34 mouse cellular contexts compared by ENCODE assay signal in genomic region chr2:152543478-152543877, GRCm38 (mm10). TPM values are rescaled to one million over a fixed set of nuclear protein-coding genes. Genes with fewer than 3 reads are reported as not detected.
DNase-seq lines count a peak whose midpoint lies in the region; ATAC-seq lines count a peak whose summit lies in the region.
"Had no signal": no experiment of that assay in that cellular context is flagged by ENCODE, and none has a peak within 500 bp of the region (broad histone marks: within the 10 kb centered on the region; RNA-seq: fewer than 3 reads in every experiment).

No protein-coding gene starts in this region.

- H3K4me3 ChIP-seq in intestine, embryonic 15.5 days (replicated peaks) = no peak overlapping the region
- H3K4me3 ChIP-seq: embryonic facial prominence, embryonic 13.5 days; erythroblast, embryonic 14.5 days; forebrain, embryonic 12.5 days; heart, embryonic 15.5 days; midbrain, embryonic 12.5 days; neural tube, embryonic 15.5 days; stomach, embryonic 15.5 days had no signal

- peak; percentile 44 for ATAC-seq in intestine, embryonic 15.5 days
- ATAC-seq: hindbrain, postnatal 0 days; liver, postnatal 0 days; Patski had no signal

- WGBS in intestine, embryonic 15.5 days = 52% methylated on average over 4 of the region's 4 CpGs

- no peaks in the 10 kb centered on the region for H3K27me3 ChIP-seq in intestine, embryonic 15.5 days (replicated peaks)
- H3K27me3 ChIP-seq: embryonic facial prominence, embryonic 13.5 days; forebrain, embryonic 12.5 days; heart, embryonic 15.5 days; midbrain, embryonic 12.5 days; neural tube, embryonic 15.5 days; Patski; stomach, embryonic 15.5 days had no signal

- intact Hi-C loops in left cerebral cortex, postnatal 36 days (cut with DNase I) = loop anchor here (5.0 kb wide), 1 partner anchor 91 kb away; no protein-coding TSS in a partner anchor

- DNase-seq in lung, postnatal 10 days = peak; percentile 5
- no peak for DNase-seq in lung, adult 18-20 months
- peak; percentile 66 to 83 for DNase-seq in kidney, adult 8-10 months
- peak; percentile 60 for DNase-seq in kidney, postnatal 14 days
- DNase-seq in cerebellum, postnatal 36 days = no peak
- DNase-seq in embryo, embryonic 10 days (ENCODE audit: low spot score) = no peak
- DNase-seq in left cerebral cortex, postnatal 36 days (ENCODE audit: low spot score in 2 of 2) = no peak
- DNase-seq: adrenal gland, adult 8-10 months; cerebellum, adult 18-20 months; cerebellum, postnatal 14 days; embryo, embryonic 11 days; layer of hippocampus, adult 9-11 months; liver, postnatal 0 days; thymus, adult 2 months; thymus, postnatal 4 days had no signal

- H3K27ac ChIP-seq in intestine, embryonic 15.5 days = no peak overlapping the region
- H3K27ac ChIP-seq: embryonic facial prominence, embryonic 13.5 days; forebrain, embryonic 12.5 days; heart, embryonic 15.5 days; hindbrain, postnatal 0 days; midbrain, embryonic 12.5 days; neural tube, embryonic 15.5 days; stomach, embryonic 15.5 days had no signal

- no peak overlapping the region for H3K4me2 ChIP-seq in intestine, embryonic 15.5 days (replicated peaks)
- H3K4me2 ChIP-seq: embryonic facial prominence, embryonic 13.5 days; forebrain, embryonic 12.5 days; heart, embryonic 15.5 days; midbrain, embryonic 12.5 days; neural tube, embryonic 15.5 days; stomach, embryonic 15.5 days had no signal

- no peaks in the 10 kb centered on the region for H3K4me1 ChIP-seq in intestine, embryonic 15.5 days (replicated peaks)
- H3K4me1 ChIP-seq: embryonic facial prominence, embryonic 13.5 days; forebrain, embryonic 12.5 days; midbrain, embryonic 12.5 days; neural tube, embryonic 15.5 days; stomach, embryonic 15.5 days had no signal

- no peaks in the 10 kb centered on the region for H3K36me3 ChIP-seq in intestine, embryonic 15.5 days
- H3K36me3 ChIP-seq: embryonic facial prominence, embryonic 13.5 days; forebrain, embryonic 12.5 days; heart, embryonic 15.5 days; midbrain, embryonic 12.5 days; neural tube, embryonic 15.5 days; stomach, embryonic 15.5 days had no signal

- no peaks in the 10 kb centered on the region for H3K9me3 ChIP-seq in intestine, embryonic 15.5 days
- H3K9me3 ChIP-seq: forebrain, embryonic 12.5 days; heart, embryonic 15.5 days; midbrain, embryonic 12.5 days; neural tube, embryonic 15.5 days; stomach, embryonic 15.5 days had no signal

- H3K9ac ChIP-seq in intestine, embryonic 15.5 days = no peak overlapping the region
- H3K9ac ChIP-seq: embryonic facial prominence, embryonic 13.5 days; forebrain, embryonic 12.5 days; heart, embryonic 15.5 days; liver, postnatal 0 days; midbrain, embryonic 12.5 days; neural tube, embryonic 15.5 days; stomach, embryonic 15.5 days had no signal

RNA-seq across cellular contexts. Expression of gene Defb29, which starts 3.6 kb away (rescaled TPM):
- polyA plus RNA-seq in intestine, embryonic 15.5 days (2015; fragmentation: Nextera tagmentation; extraction: Ambion mirVana) = not detected in 2 replicates
- total RNA-seq in left cerebral cortex, postnatal 36 days (2021) = not detected
- total RNA-seq: adrenal gland, adult 8-10 months; ES-E14; gastrocnemius, adult 8-10 months; hematopoietic stem cell, adult 5-6 weeks; hindbrain, postnatal 0 days; left cerebral cortex, adult 8-10 months; liver, adult 2 months; megakaryocyte, adult 5-6 weeks had no signal
- polyA plus RNA-seq: embryonic facial prominence, embryonic 13.5 days; erythroblast, embryonic 14.5 days; forebrain, embryonic 12.5 days; frontal cortex, adult 2 months; heart, embryonic 15.5 days; hindbrain, postnatal 0 days; large intestine, adult 2 months; limb, embryonic 11.5 days; liver, adult 2 months; liver, postnatal 0 days; midbrain, embryonic 12.5 days; neural tube, embryonic 15.5 days; stomach, embryonic 15.5 days; thymus, adult 2 months had no signal

RNA-seq across cellular contexts. Expression of gene Defb28, which starts 25.4 kb away (rescaled TPM):
- not detected in 2 replicates for polyA plus RNA-seq in intestine, embryonic 15.5 days (2015; fragmentation: Nextera tagmentation; extraction: Ambion mirVana)
- total RNA-seq in left cerebral cortex, postnatal 36 days (2021) = not detected
- total RNA-seq: adrenal gland, adult 8-10 months; ES-E14; gastrocnemius, adult 8-10 months; hematopoietic stem cell, adult 5-6 weeks; hindbrain, postnatal 0 days; left cerebral cortex, adult 8-10 months; liver, adult 2 months; megakaryocyte, adult 5-6 weeks had no signal
- polyA plus RNA-seq: embryonic facial prominence, embryonic 13.5 days; erythroblast, embryonic 14.5 days; forebrain, embryonic 12.5 days; frontal cortex, adult 2 months; heart, embryonic 15.5 days; hindbrain, postnatal 0 days; large intestine, adult 2 months; limb, embryonic 11.5 days; liver, adult 2 months; liver, postnatal 0 days; midbrain, embryonic 12.5 days; neural tube, embryonic 15.5 days; stomach, embryonic 15.5 days; thymus, adult 2 months had no signal

RNA-seq across cellular contexts. Expression of gene Gm17416, which starts 25.7 kb away (rescaled TPM):
- polyA plus RNA-seq in intestine, embryonic 15.5 days (2015; fragmentation: Nextera tagmentation; extraction: Ambion mirVana) = not detected in 2 replicates
- total RNA-seq in left cerebral cortex, postnatal 36 days (2021) = not detected
- total RNA-seq: adrenal gland, adult 8-10 months; ES-E14; gastrocnemius, adult 8-10 months; hematopoietic stem cell, adult 5-6 weeks; hindbrain, postnatal 0 days; left cerebral cortex, adult 8-10 months; liver, adult 2 months; megakaryocyte, adult 5-6 weeks had no signal
- polyA plus RNA-seq: embryonic facial prominence, embryonic 13.5 days; erythroblast, embryonic 14.5 days; forebrain, embryonic 12.5 days; frontal cortex, adult 2 months; heart, embryonic 15.5 days; hindbrain, postnatal 0 days; large intestine, adult 2 months; limb, embryonic 11.5 days; liver, adult 2 months; liver, postnatal 0 days; midbrain, embryonic 12.5 days; neural tube, embryonic 15.5 days; stomach, embryonic 15.5 days; thymus, adult 2 months had no signal

RNA-seq across cellular contexts. Expression of gene Defb21, which starts 29.1 kb away (rescaled TPM):
- polyA plus RNA-seq in intestine, embryonic 15.5 days (2015; fragmentation: Nextera tagmentation; extraction: Ambion mirVana) = not detected in 2 replicates
- not detected for total RNA-seq in left cerebral cortex, postnatal 36 days (2021)
- total RNA-seq: adrenal gland, adult 8-10 months; ES-E14; gastrocnemius, adult 8-10 months; hematopoietic stem cell, adult 5-6 weeks; hindbrain, postnatal 0 days; left cerebral cortex, adult 8-10 months; liver, adult 2 months; megakaryocyte, adult 5-6 weeks had no signal
- polyA plus RNA-seq: embryonic facial prominence, embryonic 13.5 days; erythroblast, embryonic 14.5 days; forebrain, embryonic 12.5 days; frontal cortex, adult 2 months; heart, embryonic 15.5 days; hindbrain, postnatal 0 days; large intestine, adult 2 months; limb, embryonic 11.5 days; liver, adult 2 months; liver, postnatal 0 days; midbrain, embryonic 12.5 days; neural tube, embryonic 15.5 days; Patski; stomach, embryonic 15.5 days; thymus, adult 2 months had no signal

RNA-seq across cellular contexts. Expression of gene Defb26, which starts 32.0 kb away (rescaled TPM):
- polyA plus RNA-seq in intestine, embryonic 15.5 days (2015; fragmentation: Nextera tagmentation; extraction: Ambion mirVana) = not detected in 2 replicates
- not detected for total RNA-seq in left cerebral cortex, postnatal 36 days (2021)
- total RNA-seq: adrenal gland, adult 8-10 months; ES-E14; gastrocnemius, adult 8-10 months; hematopoietic stem cell, adult 5-6 weeks; hindbrain, postnatal 0 days; left cerebral cortex, adult 8-10 months; liver, adult 2 months; megakaryocyte, adult 5-6 weeks had no signal
- polyA plus RNA-seq: embryonic facial prominence, embryonic 13.5 days; erythroblast, embryonic 14.5 days; forebrain, embryonic 12.5 days; frontal cortex, adult 2 months; heart, embryonic 15.5 days; hindbrain, postnatal 0 days; large intestine, adult 2 months; limb, embryonic 11.5 days; liver, adult 2 months; liver, postnatal 0 days; midbrain, embryonic 12.5 days; neural tube, embryonic 15.5 days; Patski; stomach, embryonic 15.5 days; thymus, adult 2 months had no signal

Comparison
In these comparisons a context has a peak if more than half of its experiments do, and no peak if none do; other contexts are left out.
1. DNase-seq: peak in lung, postnatal 10 days (single experiment), kidney, adult 8-10 months (2 of 2) and kidney, postnatal 14 days (single experiment); none in lung, adult 18-20 months (0 of 2), cerebellum, postnatal 36 days (0 of 2), embryo, embryonic 10 days (single experiment) and left cerebral cortex, postnatal 36 days (0 of 2).